Mouse (Mus musculus) midbrain, embryonic 11.5 days (tissue): ENCODE measurements around the gene Trim63. TPM values are rescaled to one million over a fixed set of nuclear protein-coding genes. Genes with fewer than 3 reads are reported as not detected.
"Not testable (repeated sequence)": the region's sequence is repeated elsewhere in the genome, so short reads cannot be mapped to it uniquely, and the experiment has no call there.

Experiments
- ATAC-seq: fragments of 200-750 bp; cut with Nextera tagmentation; 2 replicates; pipeline ENCODE4 v1.8.0; 2017; ENCODE audit warnings: moderate TSS enrichment, moderate library complexity; ENCODE audit not compliant: low FRiP score
- DNase-seq: peaks from one replicate; pipeline ENCODE4 v3.0.0; 2015; ENCODE audit warnings: low spot score; ENCODE audit errors: missing footprints
- H3K27ac ChIP-seq: fragments of 300-500 bp; sonication (generic); 2 replicates; pipeline ENCODE4 v1.5.1; 2014; ENCODE audit warnings: low read depth, low read length
- H3K27me3 ChIP-seq: fragments of 300-500 bp; sonication (generic); 2 replicates; pipeline ENCODE4 v1.6.1; 2014; ENCODE audit warnings: mild to moderate bottlenecking, low read length, moderate library complexity, mixed read lengths; ENCODE audit not compliant: control insufficient read depth, insufficient read depth
- H3K36me3 ChIP-seq: fragments of 300-500 bp; sonication (generic); 2 replicates; pipeline ENCODE4 v1.6.1; 2014; ENCODE audit warnings: mild to moderate bottlenecking, low read length, moderate library complexity, mixed read lengths; ENCODE audit not compliant: control insufficient read depth, insufficient read depth
- H3K4me1 ChIP-seq: fragments of 300-500 bp; sonication (generic); 2 replicates; pipeline ENCODE4 v1.6.1; 2014; ENCODE audit warnings: low read length; ENCODE audit not compliant: control insufficient read depth, insufficient read depth
- H3K4me2 ChIP-seq: fragments of 300-500 bp; sonication (generic); 2 replicates; pipeline ENCODE4 v1.6.1; 2014; ENCODE audit warnings: mild to moderate bottlenecking, moderate library complexity
- H3K4me3 ChIP-seq: fragments of 300-500 bp; sonication (generic); 2 replicates; pipeline ENCODE4 v1.5.1; 2014; ENCODE audit warnings: low read depth, low read length
- H3K9ac ChIP-seq: fragments of 300-500 bp; sonication (generic); 2 replicates; pipeline ENCODE4 v1.6.1; 2014; ENCODE audit warnings: low read length
- H3K9me3 ChIP-seq: fragments of 300-500 bp; sonication (generic); 2 replicates; pipeline ENCODE4 v1.6.1; 2016; ENCODE audit warnings: low read length; ENCODE audit not compliant: control insufficient read depth
- WGBS: fragments of 180-500 bp; shearing (Covaris S2); extraction: QIAGEN DNeasy Blood & Tissue Kit; methylation state at CpG from one replicate; pipeline ENCODE4 v1.1.7; 2014; 5-methylcytosine and 5-hydroxymethylcytosine counted together
- polyA plus RNA-seq: library from polyadenylated mRNA; unstranded; fragments of >200 nt; fragmentation: Nextera tagmentation; extraction: Ambion mirVana; gene quantifications from 2 replicates; pipeline ENCODE4 v1.2.1, GENCODE M21; 2014

Gene Trim63
- polyA plus RNA-seq, 1 experiment from 2014 or later, result not detected

DNA sequence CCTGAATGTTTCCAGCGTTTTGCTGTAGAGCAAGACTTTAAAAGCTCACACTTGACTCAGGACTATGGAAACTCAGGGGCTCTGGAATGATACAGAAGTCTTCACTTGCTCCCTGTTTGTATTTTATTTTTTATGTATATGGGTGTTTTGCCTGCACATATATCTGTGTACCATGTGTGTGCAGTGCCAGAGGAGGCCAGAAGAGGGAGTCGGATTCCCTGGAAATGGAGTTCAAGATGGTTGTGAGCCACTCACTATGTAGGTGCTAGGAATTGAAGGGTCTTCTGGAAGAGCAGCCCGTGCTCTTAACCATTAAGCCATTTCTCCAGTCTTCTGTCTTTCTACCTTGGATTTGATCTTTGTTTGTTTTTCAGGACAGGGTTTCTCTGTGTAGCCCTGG lies 6.6 kb downstream of the Trim63 start:
- WGBS, result 63% methylated on average over 3 of the region's 3 CpGs
- H3K27ac ChIP-seq, result no peak overlapping the region
- H3K4me2 ChIP-seq, result no peak overlapping the region
- no peak overlapping the region for H3K9ac ChIP-seq
- H3K9me3 ChIP-seq, result no peaks in the 10 kb centered on the region
- DNase-seq, result no peak
- H3K36me3 ChIP-seq, result no peaks in the 10 kb centered on the region
- no peak for ATAC-seq
- no peaks in the 10 kb centered on the region for H3K27me3 ChIP-seq
- no peak overlapping the region for H3K4me3 ChIP-seq
- no peaks in the 10 kb centered on the region for H3K4me1 ChIP-seq

DNA sequence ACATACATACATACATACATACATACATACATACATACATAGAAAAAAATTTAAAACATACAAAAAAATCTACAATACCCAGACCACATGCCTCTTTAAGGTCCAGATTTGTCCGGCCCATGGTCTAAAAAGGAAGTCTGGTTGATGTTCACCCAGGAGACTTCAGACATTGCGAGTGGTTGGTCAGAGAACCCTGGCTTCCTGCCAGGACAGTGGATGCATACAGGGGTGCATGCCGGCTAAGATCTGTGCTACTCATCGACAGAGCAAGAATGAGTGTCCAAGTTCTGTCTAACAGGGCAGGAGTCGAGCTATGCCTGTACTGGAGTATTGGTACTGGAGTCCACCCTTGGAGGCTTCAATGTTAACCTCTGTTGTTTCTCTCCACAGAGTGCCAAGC lies 9.7 kb downstream of the Trim63 start:
- H3K4me3 ChIP-seq, result no peak overlapping the region
- no peaks in the 10 kb centered on the region; the same call in 1 of the 2 replicates for H3K4me1 ChIP-seq
- H3K27ac ChIP-seq, result no peak overlapping the region
- WGBS, result 86% methylated on average over 5 of the region's 5 CpGs
- H3K9ac ChIP-seq, result no peak overlapping the region
- H3K27me3 ChIP-seq, result no peaks in the 10 kb centered on the region
- H3K4me2 ChIP-seq, result no peak overlapping the region
- H3K36me3 ChIP-seq, result no peaks in the 10 kb centered on the region
- no peak for ATAC-seq
- DNase-seq, result no peak
- no peaks in the 10 kb centered on the region for H3K9me3 ChIP-seq

- Histone ChIP-seq H3K9ac (no peak overlapping the region), H3K4me1 (no peaks in the 10 kb centered on the region; the same call in 1 of the 2 replicates), H3K36me3 (no peaks in the 10 kb centered on the region), H3K4me2 (no peak overlapping the region), H3K27ac (no peak overlapping the region), H3K4me3 (no peak overlapping the region), H3K27me3 (no peaks in the 10 kb centered on the region), H3K9me3 (no peaks in the 10 kb centered on the region)
- no peak for DNase-seq
- ATAC-seq, result no peak
- 67% methylated on average over 5 of the region's 5 CpGs for WGBS
These were observed 12.1 kb downstream of the Trim63 start for GRCm38 (mm10) chr4:134326859-134327530.

GRCm38 (mm10) chr4:134328151-134328550 lies 13.2 kb downstream of the Trim63 start:
- Histone ChIP-seq H3K9me3 (no peaks in the 10 kb centered on the region), H3K4me3 (no peak overlapping the region), H3K27me3 (no peaks in the 10 kb centered on the region), H3K9ac (no peak overlapping the region), H3K4me2 (no peak overlapping the region), H3K4me1 (no peaks in the 10 kb centered on the region; the same call in 1 of the 2 replicates), H3K36me3 (no peaks in the 10 kb centered on the region), H3K27ac (no peak overlapping the region)
- ATAC-seq, result no peak
- DNase-seq, result no peak
- WGBS, result 67% methylated on average over 8 of the region's 8 CpGs

- no peak for ATAC-seq
- no peaks in the 10 kb centered on the region for H3K27me3 ChIP-seq
These were observed 13.9 kb downstream of the Trim63 start for GRCm38 (mm10) chr4:134328832-134329231.

GRCm38 (mm10) chr4:134330281-134330680 lies 15.4 kb downstream of the Trim63 start:
- no peak overlapping the region for H3K27ac ChIP-seq
- no peak for ATAC-seq
- no peak overlapping the region for H3K4me2 ChIP-seq
- H3K36me3 ChIP-seq, result no peaks in the 10 kb centered on the region
- no peaks in the 10 kb centered on the region; the same call in 1 of the 2 replicates for H3K4me1 ChIP-seq
- H3K27me3 ChIP-seq, result no peaks in the 10 kb centered on the region
- WGBS, result 58% methylated on average over 5 of the region's 5 CpGs
- no peak for DNase-seq
- no peak overlapping the region for H3K9ac ChIP-seq
- no peaks in the 10 kb centered on the region for H3K9me3 ChIP-seq
- H3K4me3 ChIP-seq, result no peak overlapping the region

More at GRCm38 (mm10) chr4:134328832-134329231, 13.9 kb downstream of the Trim63 start:
- DNase-seq, result no peak
- H3K9ac ChIP-seq, result no peak overlapping the region
- no peaks in the 10 kb centered on the region; the same call in 1 of the 2 replicates for H3K4me1 ChIP-seq
- no peak overlapping the region for H3K4me3 ChIP-seq
- H3K4me2 ChIP-seq, result no peak overlapping the region
- no peaks in the 10 kb centered on the region for H3K36me3 ChIP-seq
- WGBS, result 90% methylated on average over 8 of the region's 8 CpGs
- H3K9me3 ChIP-seq, result no peaks in the 10 kb centered on the region
- no peak overlapping the region for H3K27ac ChIP-seq

- not testable (repeated sequence) for H3K4me3 ChIP-seq, H3K27ac ChIP-seq, H3K36me3 ChIP-seq, H3K4me1 ChIP-seq, DNase-seq, ATAC-seq, H3K9me3 ChIP-seq, H3K4me2 ChIP-seq, H3K9ac ChIP-seq
- H3K27me3 ChIP-seq, result peaks cover 33% of the 10 kb centered on the region
- WGBS, result 78% methylated on average over 6 of the region's 6 CpGs
These were observed 26.3 kb downstream of the Trim63 start for GRCm38 (mm10) chr4:134341231-134341630.

GRCm38 (mm10) chr4:134342213-134342779 lies 27.4 kb downstream of the Trim63 start:
- 49% methylated on average over 11 of the region's 11 CpGs for WGBS
- Histone ChIP-seq H3K9me3 (no peaks in the 10 kb centered on the region), H3K4me3 (no peak overlapping the region), H3K4me1 (peaks cover 7% of the 10 kb centered on the region), H3K27me3 (peaks cover 33% of the 10 kb centered on the region), H3K9ac (no peak overlapping the region), H3K36me3 (no peaks in the 10 kb centered on the region), H3K27ac (no peak overlapping the region), H3K4me2 (no peak overlapping the region)
- DNase-seq, result peak; percentile 86
- ATAC-seq, result no peak
